Mouse (Mus musculus) small intestine, adult 2 months (tissue): ENCODE measurements around the gene Ccnk. TPM values are rescaled to one million over a fixed set of nuclear protein-coding genes. Genes with fewer than 3 reads are reported as not detected.

ENCODE experiments used
- H3K27ac ChIP-seq: fragments of 200-500 bp; 2 replicates; pipeline ENCODE4 v1.5.1; 2012; ENCODE audit warnings: low read depth, low read length, control low read depth, inconsistent platforms; ENCODE audit not compliant: insufficient read depth
- H3K27me3 ChIP-seq: fragments of 200-500 bp; 2 replicates; pipeline ENCODE4 v1.6.1; 2012; ENCODE audit warnings: mild to moderate bottlenecking, moderate library complexity, low read length, inconsistent platforms; ENCODE audit not compliant: control insufficient read depth, insufficient read depth
- H3K36me3 ChIP-seq: fragments of 200-500 bp; 2 replicates; pipeline ENCODE4 v1.6.1; 2012; ENCODE audit warnings: mild to moderate bottlenecking, low read length, control low read depth, inconsistent platforms; ENCODE audit not compliant: control insufficient read depth, insufficient read depth
- H3K4me1 ChIP-seq: fragments of 200-500 bp; 2 replicates; pipeline ENCODE4 v1.6.1; 2012; ENCODE audit warnings: low read length, inconsistent platforms, mixed read lengths; ENCODE audit not compliant: control insufficient read depth, insufficient read depth, insufficient read length
- H3K4me3 ChIP-seq: fragments of 200-500 bp; 2 replicates; pipeline ENCODE4 v1.5.1; 2012; ENCODE audit warnings: low read depth, mild to moderate bottlenecking, control low read depth, inconsistent platforms, low read length, moderate library complexity
- CTCF ChIP-seq: fragments of 200-500 bp; IDR thresholded peaks from 2 replicates; pipeline ENCODE4 v1.5.1; 2012; ENCODE audit warnings: low read depth, mild to moderate bottlenecking, control low read depth, inconsistent platforms, low read length, moderate library complexity, mixed read lengths; ENCODE audit not compliant: insufficient replicate concordance, insufficient read length; ENCODE audit errors: extremely low read depth
- POLR2A ChIP-seq: fragments of 200-500 bp; IDR thresholded peaks from 2 replicates; pipeline ENCODE4 v1.6.1; 2012; ENCODE audit warnings: low read depth, mild to moderate bottlenecking, control low read depth, inconsistent platforms, low read length, moderate library complexity
- WGBS: fragments of 180-500 bp; shearing (Covaris S2); methylation state at CpG from one replicate; pipeline ENCODE4 v1.1.7; 2018; 5-methylcytosine and 5-hydroxymethylcytosine counted together
- polyA plus RNA-seq: library from polyadenylated mRNA; depleted of rRNA; stranded (reverse); fragments of >200 nt; gene quantifications from 2 replicates; pipeline ENCODE4 v1.2.3, GENCODE M21; 2012; rRNA removed

Ccnk gene
- 4.8 and 11.4 TPM in 2 replicates for polyA plus RNA-seq

- TF ChIP-seq CTCF = no peak
- TF ChIP-seq POLR2A = peak; percentile 86
- H3K27me3 ChIP-seq = no peaks in the 10 kb centered on the region
- peak within 1 kb of the TSS; percentile 95 for H3K27ac ChIP-seq
- peaks cover 13% of the 10 kb centered on the region for H3K4me1 ChIP-seq
- H3K36me3 ChIP-seq = peaks cover 11% of the 10 kb centered on the region; the same call in 1 of the 2 replicates
- under 1% methylated on average over 81 of the region's 82 CpGs for WGBS
- H3K4me3 ChIP-seq = peak within 1 kb of the TSS; percentile 92
Measured at GRCm38 (mm10) chr12:108179321-108180266, at the start of gene Ccnk. Gene Ccnk, plus strand, starts transcription at chr12:108179579.

DNA sequence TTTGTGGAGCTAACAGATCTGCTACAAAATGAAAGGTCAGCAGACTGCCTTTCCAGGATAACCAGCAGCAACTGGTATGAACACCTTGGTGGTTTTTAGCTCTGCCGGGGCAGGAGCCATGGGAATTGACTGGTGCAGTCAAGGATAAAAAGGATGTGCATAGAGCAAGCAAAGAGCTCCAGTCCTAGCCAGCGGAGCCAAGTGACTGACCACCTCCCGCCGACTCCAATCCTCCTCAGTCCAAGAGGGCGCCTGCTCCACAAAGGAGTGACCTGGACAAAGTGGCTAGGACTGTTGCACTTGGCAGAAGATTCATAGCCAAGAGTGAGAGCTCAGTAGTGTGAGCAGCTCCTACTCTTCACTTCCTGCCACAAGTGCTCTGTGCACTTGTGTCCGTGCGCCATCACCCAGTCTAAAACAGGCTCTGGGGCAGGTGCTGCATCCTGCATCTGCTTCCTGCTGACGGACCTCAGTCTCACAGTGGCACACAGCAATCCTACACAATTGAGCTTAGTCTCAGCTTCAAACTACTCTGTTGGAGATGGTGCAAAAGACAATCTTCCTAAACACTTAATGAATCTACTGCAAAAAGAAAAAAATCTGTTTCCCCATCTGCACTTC lies 46.8 kb upstream of the Ccnk start:
- Histone ChIP-seq H3K36me3 (peaks cover 36% of the 10 kb centered on the region), H3K4me3 (no peak overlapping the region), H3K27me3 (no peaks in the 10 kb centered on the region), H3K4me1 (0 out of 2 replicates have a peak, but pooled peaks cover 2% of the 10 kb centered on the region), H3K27ac (no peak overlapping the region)
- 97% methylated on average over 8 of the region's 8 CpGs for WGBS
- no peak for TF ChIP-seq POLR2A
- no peak for TF ChIP-seq CTCF

GRCm38 (mm10) chr12:108133181-108133580 lies 46.2 kb upstream of the Ccnk start:
- no peak for TF ChIP-seq POLR2A
- no peak for TF ChIP-seq CTCF
- H3K4me3 ChIP-seq = no peak overlapping the region
- no peak overlapping the region for H3K27ac ChIP-seq
- H3K4me1 ChIP-seq = 0 out of 2 replicates have a peak, but pooled peaks cover 2% of the 10 kb centered on the region
- no peaks in the 10 kb centered on the region for H3K27me3 ChIP-seq
- H3K36me3 ChIP-seq = peaks cover 36% of the 10 kb centered on the region
- 82% methylated on average over 2 of the region's 2 CpGs for WGBS

GRCm38 (mm10) chr12:108135610-108136208 lies 43.7 kb upstream of the Ccnk start:
- 75% methylated on average over 6 of the region's 6 CpGs for WGBS
- TF ChIP-seq CTCF = no peak
- TF ChIP-seq POLR2A = no peak
- H3K4me1 ChIP-seq = 0 out of 2 replicates have a peak, but pooled peaks cover 2% of the 10 kb centered on the region
- no peak overlapping the region for H3K4me3 ChIP-seq
- no peak overlapping the region for H3K27ac ChIP-seq
- H3K27me3 ChIP-seq = no peaks in the 10 kb centered on the region
- H3K36me3 ChIP-seq = peaks cover 26% of the 10 kb centered on the region

DNA sequence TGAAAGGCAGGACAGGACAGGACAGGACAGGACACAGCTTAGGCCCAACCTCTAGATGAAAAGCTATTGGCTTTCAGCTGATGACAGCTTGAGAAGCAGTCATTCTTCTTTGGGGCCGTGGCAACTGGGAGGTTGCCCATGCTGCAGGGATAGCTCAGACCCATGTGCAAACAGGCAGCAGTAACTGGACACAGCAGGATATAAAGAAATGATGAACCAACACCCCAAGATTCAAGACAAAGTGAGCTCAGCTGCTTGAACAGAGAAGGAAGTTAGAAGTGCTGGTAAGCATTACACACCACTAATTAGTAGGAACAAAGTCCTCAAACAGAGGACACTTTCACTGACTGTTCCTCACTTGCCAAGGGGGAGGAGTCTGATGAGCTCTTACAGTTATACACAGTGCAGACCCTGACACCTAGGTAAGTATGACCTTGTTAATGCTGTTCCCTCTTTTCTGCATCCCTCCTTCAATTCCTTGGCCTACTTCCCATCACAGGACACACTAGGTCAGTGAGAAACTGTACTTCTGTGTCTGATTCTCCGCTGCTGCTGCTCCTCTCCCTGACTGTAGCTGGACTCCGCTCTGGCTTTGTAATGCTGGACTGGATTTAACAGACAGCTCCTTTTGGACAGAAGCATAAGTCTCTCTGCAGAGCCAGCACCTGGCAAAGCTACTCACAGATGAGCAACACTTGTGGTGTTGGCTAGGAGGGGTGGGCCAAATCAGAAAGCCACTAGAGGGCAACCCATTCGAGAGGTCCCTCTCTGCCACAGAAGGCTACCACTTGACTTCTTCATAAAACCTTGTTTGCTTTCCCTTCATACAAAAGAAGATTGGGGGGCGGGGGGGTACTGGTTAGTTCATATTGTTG lies 35.5 kb upstream of the Ccnk start:
- H3K27me3 ChIP-seq = no peaks in the 10 kb centered on the region
- H3K36me3 ChIP-seq = peaks cover 17% of the 10 kb centered on the region
- H3K4me3 ChIP-seq = no peak overlapping the region
- H3K27ac ChIP-seq = peak overlapping the region; percentile 72; the same call in 1 of the 2 replicates
- H3K4me1 ChIP-seq = peaks cover 7% of the 10 kb centered on the region; the same call in 1 of the 2 replicates
- 71% methylated on average over 5 of the region's 5 CpGs for WGBS
- TF ChIP-seq POLR2A (no peak), CTCF (no peak)

DNA sequence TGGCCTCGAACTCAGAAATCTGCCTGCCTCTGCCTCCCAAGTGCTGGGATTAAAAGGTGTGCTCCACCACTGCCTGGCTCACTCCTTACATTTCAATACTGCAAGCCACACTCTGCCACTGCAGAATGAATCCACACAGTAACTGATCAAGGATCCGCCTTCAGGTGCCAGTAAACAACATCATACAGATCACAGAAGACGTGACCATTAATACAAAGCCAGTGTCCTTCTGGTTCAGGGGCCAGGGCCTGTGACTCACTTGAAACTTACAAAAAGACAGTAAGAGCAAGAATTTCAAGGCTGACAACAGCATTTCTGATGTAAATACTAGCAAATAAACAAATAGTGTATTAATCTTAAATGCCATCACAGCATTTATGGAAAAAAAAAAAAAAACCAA lies 34.2 kb upstream of the Ccnk start:
- Histone ChIP-seq H3K4me3 (no peak overlapping the region), H3K36me3 (peaks cover 22% of the 10 kb centered on the region), H3K4me1 (peaks cover 7% of the 10 kb centered on the region; the same call in 1 of the 2 replicates), H3K27ac (no peak overlapping the region), H3K27me3 (no peaks in the 10 kb centered on the region)
- WGBS = 97% methylated on average over 3 of the region's 3 CpGs
- no peak for TF ChIP-seq CTCF
- TF ChIP-seq POLR2A = no peak
